23 mouse cellular contexts compared by ENCODE assay signal in genomic region chr2:126524271-126524670, GRCm38 (mm10). TPM values are rescaled to one million over a fixed set of nuclear protein-coding genes. Genes with fewer than 3 reads are reported as not detected.
"Had no signal": no experiment of that assay in that cellular context is flagged by ENCODE, and none has a peak within 500 bp of the region (broad histone marks: within the 10 kb centered on the region; RNA-seq: fewer than 3 reads in every experiment).

No protein-coding gene starts in this region.

- H3K36me3 ChIP-seq: heart, embryonic 10.5 days; heart, embryonic 12.5 days; hindbrain, embryonic 13.5 days; hindbrain, embryonic 15.5 days; limb, embryonic 13.5 days; limb, embryonic 15.5 days; liver, embryonic 12.5 days had no signal

- H3K27ac ChIP-seq: heart, embryonic 10.5 days; hindbrain, embryonic 13.5 days; hindbrain, embryonic 15.5 days; hindbrain, postnatal 0 days; limb, embryonic 13.5 days; limb, embryonic 15.5 days; liver, embryonic 12.5 days; liver, embryonic 14.5 days had no signal

- ATAC-seq: forebrain, postnatal 0 days; hindbrain, postnatal 0 days; intestine, embryonic 16.5 days; liver, embryonic 12.5 days had no signal

- H3K4me2 ChIP-seq: heart, embryonic 12.5 days; hindbrain, embryonic 13.5 days; hindbrain, embryonic 15.5 days; limb, embryonic 13.5 days; limb, embryonic 15.5 days; liver, embryonic 12.5 days had no signal

- H3K4me3 ChIP-seq: heart, embryonic 10.5 days; heart, embryonic 12.5 days; hindbrain, embryonic 13.5 days; hindbrain, embryonic 15.5 days; limb, embryonic 13.5 days; limb, embryonic 15.5 days; liver, embryonic 12.5 days had no signal

- H3K27me3 ChIP-seq: heart, embryonic 12.5 days; hindbrain, embryonic 13.5 days; hindbrain, embryonic 15.5 days; limb, embryonic 15.5 days; liver, embryonic 12.5 days had no signal

- H3K4me1 ChIP-seq: heart, embryonic 10.5 days; hindbrain, embryonic 13.5 days; hindbrain, embryonic 15.5 days; limb, embryonic 15.5 days had no signal

- H3K9me3 ChIP-seq: heart, embryonic 10.5 days; heart, embryonic 12.5 days; hindbrain, embryonic 13.5 days; hindbrain, embryonic 15.5 days; limb, embryonic 13.5 days; limb, embryonic 15.5 days; liver, embryonic 12.5 days had no signal

- DNase-seq: forebrain, postnatal 0 days; gastrocnemius, postnatal 14 days; gastrocnemius, postnatal 36 days; heart, adult 18-20 months; heart, postnatal 10 days; kidney, adult 11 months; layer of hippocampus, adult 9-11 months; layer of hippocampus, postnatal 36 days; left cerebral cortex, postnatal 4 days had no signal

- H3K9ac ChIP-seq: forebrain, postnatal 0 days; heart, embryonic 12.5 days; hindbrain, embryonic 13.5 days; hindbrain, embryonic 15.5 days; limb, embryonic 13.5 days; limb, embryonic 15.5 days; liver, embryonic 12.5 days; liver, embryonic 14.5 days had no signal

RNA-seq across cellular contexts. Expression of gene Atp8b4, which starts 23.8 kb away (rescaled TPM):
- total RNA-seq: forebrain, postnatal 0 days; layer of hippocampus, adult 18-20 months; layer of hippocampus, postnatal 36 days; left cerebral cortex, postnatal 10 days; left cerebral cortex, postnatal 25 days had no signal
- polyA plus RNA-seq: hindbrain, postnatal 0 days had no signal

RNA-seq across cellular contexts. Expression of gene Slc27a2, which starts 27.9 kb away (rescaled TPM):
- total RNA-seq: gastrocnemius, postnatal 36 days had no signal
- polyA plus RNA-seq: limb, embryonic 11.5 days had no signal
